Mouse (Mus musculus) frontal cortex, adult (tissue): ENCODE data around the gene Ttc5.
"Not testable (repeated sequence)": the region's sequence is repeated elsewhere in the genome, so short reads cannot be mapped to it uniquely, and the experiment has no call there.

Experiments used
- ATAC-seq: cut with Nextera tagmentation; 2 replicates; pipeline ENCODE4 v1.9.2; 2017; ENCODE audit warnings: mild to moderate bottlenecking, moderate library complexity, mixed read lengths; ENCODE audit not compliant: low TSS enrichment

Ttc5 gene

GRCm38 (mm10) chr14:50785251-50785637 lies at the start of gene Ttc5:
Ttc5 (minus strand) TSS chr14:50785519.
- peak; percentile 100 for ATAC-seq

- ATAC-seq = no peak
Measured at GRCm38 (mm10) chr14:50834435-50834834, 49.1 kb upstream of the Ttc5 start.

- 0 out of 2 replicates have a peak, but pooled peaks have one; percentile 16 for ATAC-seq
Measured at GRCm38 (mm10) chr14:50833964-50834363, 48.6 kb upstream of the Ttc5 start.

- no peak for ATAC-seq
Measured at GRCm38 (mm10) chr14:50829878-50830277, 44.6 kb upstream of the Ttc5 start.

GRCm38 (mm10) chr14:50826579-50826978 lies 41.3 kb upstream of the Ttc5 start:
- ATAC-seq = peak; percentile 92

GRCm38 (mm10) chr14:50824219-50824618 lies 38.9 kb upstream of the Ttc5 start:
- ATAC-seq = no peak

GRCm38 (mm10) chr14:50823240-50823639 lies 37.9 kb upstream of the Ttc5 start:
- ATAC-seq = no peak

GRCm38 (mm10) chr14:50813060-50813459 lies 27.7 kb upstream of the Ttc5 start:
- ATAC-seq = no peak

- ATAC-seq = peak; percentile 99
Measured at GRCm38 (mm10) chr14:50807487-50808072, 22.3 kb upstream of the Ttc5 start, which contains the start of the genes Ccnb1ip1 and Parp2. Ccnb1ip1 (minus strand) TSS chr14:50807732. Parp2 (plus strand) TSS chr14:50807841.

- not testable (repeated sequence) for ATAC-seq
Measured at GRCm38 (mm10) chr14:50806469-50806868, 21.1 kb upstream of the Ttc5 start.

GRCm38 (mm10) chr14:50804683-50805082 lies 19.4 kb upstream of the Ttc5 start:
- ATAC-seq = no peak

GRCm38 (mm10) chr14:50802843-50803562 lies 17.7 kb upstream of the Ttc5 start:
- ATAC-seq = no peak

- ATAC-seq = no peak
Measured at GRCm38 (mm10) chr14:50802441-50802840, 17.1 kb upstream of the Ttc5 start.

GRCm38 (mm10) chr14:50799502-50800259 lies 14.4 kb upstream of the Ttc5 start:
- peak; percentile 79 for ATAC-seq

- ATAC-seq = no peak
Measured at GRCm38 (mm10) chr14:50798512-50798911, 13.2 kb upstream of the Ttc5 start.

GRCm38 (mm10) chr14:50796464-50796863 lies 11.1 kb upstream of the Ttc5 start:
- ATAC-seq = no peak

- ATAC-seq = no peak
Measured at GRCm38 (mm10) chr14:50795965-50796364, 10.6 kb upstream of the Ttc5 start.

- ATAC-seq = no peak
Measured at GRCm38 (mm10) chr14:50795261-50795935, 10.1 kb upstream of the Ttc5 start.

- ATAC-seq = no peak
Measured at GRCm38 (mm10) chr14:50788157-50788556, 2.8 kb upstream of the Ttc5 start.

- ATAC-seq = no peak
Measured at GRCm38 (mm10) chr14:50784391-50785250, 698 bp downstream of the Ttc5 start.

- ATAC-seq = no peak
Measured at GRCm38 (mm10) chr14:50782166-50782565, 3.2 kb downstream of the Ttc5 start.
